ENCODE assay signal across 8 mouse cellular contexts in genomic region chr10:81175936-81176465, GRCm38 (mm10). TPM values are rescaled to one million over a fixed set of nuclear protein-coding genes. Genes with fewer than 3 reads are reported as not detected.
A peak's percentile ranks its signal among the peaks of the same experiment; 100 is the strongest.
DNase-seq lines count a peak whose midpoint lies in the region; ATAC-seq and TF ChIP-seq lines count a peak whose summit lies in the region.

No protein-coding gene starts in this region.

- H3K4me1 ChIP-seq in ES-E14 (ENCODE audit: control insufficient read depth in 2 of 2, insufficient read depth in 2 of 2, low read length in 2 of 2, poor library complexity in 1 of 2): peaks cover 0 to 10% of the 10 kb centered on the region in 2 experiments; a peak in 2 of 4 replicates
- H3K4me1 ChIP-seq in heart, embryonic 15.5 days (replicated peaks): peaks cover 67% of the 10 kb centered on the region
- peaks cover 41% of the 10 kb centered on the region for H3K4me1 ChIP-seq in liver, embryonic 11.5 days (replicated peaks; ENCODE audit: control insufficient read depth, insufficient read depth, low read length)
- H3K4me1 ChIP-seq in stomach, embryonic 16.5 days (ENCODE audit: control insufficient read depth, insufficient read depth, low read length): peaks cover 49% of the 10 kb centered on the region

- peak; percentile 61 for DNase-seq in gastrocnemius, postnatal 14 days
- no peak for DNase-seq in gastrocnemius, postnatal 25 days
- no peak for DNase-seq in ES-E14 (ENCODE audit: low read depth, low spot score)
- no peak for DNase-seq in liver, embryonic 11.5 days (ENCODE audit: low spot score)
- DNase-seq in right cerebral cortex, postnatal 4 days: no peak
- DNase-seq in right cerebral cortex, postnatal 25 days: no peak

- intact Hi-C loops in gastrocnemius, postnatal 14 days (cut with DNase I; ENCODE audit: low total_unique reads): no loop called here

- H3K27ac ChIP-seq in ES-E14 (ENCODE audit: insufficient read depth, low read depth, low read length, poor library complexity, severe bottlenecking): no peak overlapping the region; the same call in 1 of the 2 replicates
- H3K27ac ChIP-seq in heart, embryonic 15.5 days: peak overlapping the region; percentile 91
- H3K27ac ChIP-seq in liver, embryonic 11.5 days (ENCODE audit: low read depth, low read length): peak overlapping the region; percentile 92
- H3K27ac ChIP-seq in stomach, embryonic 16.5 days (ENCODE audit: low read length): peak overlapping the region; percentile 73

- peaks cover 43% of the 10 kb centered on the region for H3K36me3 ChIP-seq in ES-E14 (ENCODE audit: control insufficient read depth, insufficient read depth, low read length, poor library complexity, severe bottlenecking)
- H3K36me3 ChIP-seq in heart, embryonic 15.5 days: peaks cover 36% of the 10 kb centered on the region
- peaks cover 39% of the 10 kb centered on the region for H3K36me3 ChIP-seq in liver, embryonic 11.5 days (ENCODE audit: control insufficient read depth, insufficient read depth, low read length)
- peaks cover 29% of the 10 kb centered on the region for H3K36me3 ChIP-seq in stomach, embryonic 16.5 days (ENCODE audit: control insufficient read depth, insufficient read depth, low read length)

- in situ Hi-C loops in ES-E14 (cut with MboI; ENCODE audit: low sequenced_read_pairs in 2 of 2, unreplicated experiment in 2 of 2): no loop called here

- ATAC-seq in heart, embryonic 15.5 days (replicated peaks; ENCODE audit: insufficient number of reproducible peaks, insufficient read depth, low FRiP score, low read depth): peak; percentile 2; the same call in 1 of the 2 replicates
- ATAC-seq in liver, embryonic 11.5 days (replicated peaks; ENCODE audit: low FRiP score): peak; percentile 1; the same call in 1 of the 2 replicates
- peak; percentile 12 for ATAC-seq in stomach, embryonic 16.5 days (ENCODE audit: insufficient read depth, low FRiP score)

- H3K4me2 ChIP-seq in heart, embryonic 15.5 days: peak overlapping the region; percentile 84
- H3K4me2 ChIP-seq in liver, embryonic 11.5 days: peak overlapping the region; percentile 99
- H3K4me2 ChIP-seq in stomach, embryonic 16.5 days (ENCODE audit: low read depth, low read length): peak overlapping the region; percentile 52

- no peaks in the 10 kb centered on the region for H3K27me3 ChIP-seq in heart, embryonic 15.5 days
- no peaks in the 10 kb centered on the region for H3K27me3 ChIP-seq in liver, embryonic 11.5 days (replicated peaks; ENCODE audit: control insufficient read depth, insufficient read depth, low read length)
- H3K27me3 ChIP-seq in stomach, embryonic 16.5 days (ENCODE audit: control insufficient read depth, insufficient read depth, low read length): no peaks in the 10 kb centered on the region

- WGBS in heart, embryonic 15.5 days: 4% methylated on average over 13 of the region's 13 CpGs
- 11% methylated on average over 13 of the region's 13 CpGs for WGBS in liver, embryonic 11.5 days
- 1% methylated on average over 13 of the region's 13 CpGs for WGBS in stomach, embryonic 16.5 days

- H3K9me3 ChIP-seq in ES-E14 (ENCODE audit: control insufficient read depth, insufficient read depth, low read depth, low read length): no peaks in the 10 kb centered on the region
- no peaks in the 10 kb centered on the region for H3K9me3 ChIP-seq in heart, embryonic 15.5 days (replicated peaks)
- H3K9me3 ChIP-seq in liver, embryonic 11.5 days (ENCODE audit: control insufficient read depth, low read length): no peaks in the 10 kb centered on the region
- no peaks in the 10 kb centered on the region for H3K9me3 ChIP-seq in stomach, embryonic 16.5 days (replicated peaks; ENCODE audit: control insufficient read depth, low read length)

- peak overlapping the region; percentile 60 to 74 for H3K4me3 ChIP-seq in ES-E14 (ENCODE audit: insufficient read depth in 1 of 2, low read depth in 1 of 2, low read length in 2 of 2, poor library complexity in 1 of 2, severe bottlenecking in 1 of 2)
- H3K4me3 ChIP-seq in heart, embryonic 15.5 days: peak overlapping the region; percentile 95
- H3K4me3 ChIP-seq in liver, embryonic 11.5 days (ENCODE audit: low read depth, low read length): peak overlapping the region; percentile 100
- peak overlapping the region; percentile 99 for H3K4me3 ChIP-seq in stomach, embryonic 16.5 days (replicated peaks; ENCODE audit: low read length)

- peak overlapping the region; percentile 48; the same call in 1 of the 2 replicates for H3K9ac ChIP-seq in ES-E14 (ENCODE audit: insufficient read depth, low read depth, low read length, poor library complexity, severe bottlenecking)
- peak overlapping the region; percentile 39; the same call in 1 of the 2 replicates for H3K9ac ChIP-seq in heart, embryonic 15.5 days
- H3K9ac ChIP-seq in liver, embryonic 11.5 days (ENCODE audit: low read depth, low read length): peak overlapping the region; percentile 53
- H3K9ac ChIP-seq in stomach, embryonic 16.5 days (ENCODE audit: low read length): peak overlapping the region; percentile 55; the same call in 1 of the 2 replicates

TF ChIP-seq in ES-E14, 5 proteins besides CTCF, POLR2A, EP300 and RAD21:
- TF ChIP-seq MAFK (IDR thresholded peaks at IDR 0.05; ENCODE audit: insufficient read depth, low read depth, low read length): no peak
- no peak for TF ChIP-seq ZNF384 (IDR thresholded peaks at IDR 0.05; ENCODE audit: low read depth, low read length)
- TF ChIP-seq ZC3H11A (IDR thresholded peaks at IDR 0.05; ENCODE audit: borderline replicate concordance, low read depth, low read length): no peak
- no peak for TF ChIP-seq CHD2 (IDR thresholded peaks at IDR 0.05; ENCODE audit: low read depth, low read length)
- TF ChIP-seq HCFC1 (IDR thresholded peaks at IDR 0.05; ENCODE audit: borderline replicate concordance, insufficient read depth, low read length): no peak

RNA-seq across cellular contexts. Expression of gene Eef2, which starts 0.4 kb away (rescaled TPM):
- total RNA-seq in gastrocnemius, postnatal 14 days (2021): 100 to 1,000 TPM; 892 to 898 TPM
- 100 to 1,000 TPM; 838 to 862 TPM for total RNA-seq in gastrocnemius, postnatal 25 days (2021)
- 2,093 and 2,486 TPM in 2 replicates for total RNA-seq in ES-E14 (2012; rRNA removed)
- 350 and 441 TPM in 2 replicates for polyA plus RNA-seq in heart, embryonic 15.5 days (2015; fragmentation: Nextera tagmentation; extraction: Ambion mirVana)
- polyA plus RNA-seq in liver, embryonic 11.5 days (2014; fragmentation: Nextera tagmentation; extraction: Ambion mirVana): 626 and 647 TPM in 2 replicates
- 533 and 575 TPM in 2 replicates for polyA plus RNA-seq in stomach, embryonic 16.5 days (2015; fragmentation: Nextera tagmentation; extraction: Ambion mirVana)

RNA-seq across cellular contexts. Expression of gene Dapk3, which starts 6.8 kb away (rescaled TPM):
- total RNA-seq in gastrocnemius, postnatal 14 days (2021): 10 to 100 TPM; 21.2 to 24.8 TPM
- total RNA-seq in gastrocnemius, postnatal 25 days (2021): 10 to 100 TPM; 22.3 to 22.4 TPM
- 65.1 and 66.4 TPM in 2 replicates for total RNA-seq in ES-E14 (2012; rRNA removed)
- polyA plus RNA-seq in heart, embryonic 15.5 days (2015; fragmentation: Nextera tagmentation; extraction: Ambion mirVana): 38.4 and 43.1 TPM in 2 replicates
- 44.5 and 45.6 TPM in 2 replicates for polyA plus RNA-seq in liver, embryonic 11.5 days (2014; fragmentation: Nextera tagmentation; extraction: Ambion mirVana)
- 30.5 and 32.4 TPM in 2 replicates for polyA plus RNA-seq in stomach, embryonic 16.5 days (2015; fragmentation: Nextera tagmentation; extraction: Ambion mirVana)

RNA-seq across cellular contexts. Expression of gene 4930442H23Rik, which starts 7.6 kb away (rescaled TPM):
- total RNA-seq in gastrocnemius, postnatal 14 days (2021): not detected
- total RNA-seq in gastrocnemius, postnatal 25 days (2021): not detected
- 0.54 and 0.79 TPM in 2 replicates for total RNA-seq in ES-E14 (2012; rRNA removed)
- not detected in 2 replicates for polyA plus RNA-seq in heart, embryonic 15.5 days (2015; fragmentation: Nextera tagmentation; extraction: Ambion mirVana)
- polyA plus RNA-seq in liver, embryonic 11.5 days (2014; fragmentation: Nextera tagmentation; extraction: Ambion mirVana): not detected in 2 replicates
- not detected in 2 replicates for polyA plus RNA-seq in stomach, embryonic 16.5 days (2015; fragmentation: Nextera tagmentation; extraction: Ambion mirVana)

RNA-seq across cellular contexts. Expression of gene Pias4, which starts 8.3 kb away (rescaled TPM):
- total RNA-seq in gastrocnemius, postnatal 14 days (2021): 10 to 100 TPM; 12.3 to 12.8 TPM
- total RNA-seq in gastrocnemius, postnatal 25 days (2021): 10 to 100 TPM; 11.7 to 14.2 TPM
- 37.8 and 50.7 TPM in 2 replicates for total RNA-seq in ES-E14 (2012; rRNA removed)
- polyA plus RNA-seq in heart, embryonic 15.5 days (2015; fragmentation: Nextera tagmentation; extraction: Ambion mirVana): 29.1 and 41.6 TPM in 2 replicates
- 41.2 and 50.9 TPM in 2 replicates for polyA plus RNA-seq in liver, embryonic 11.5 days (2014; fragmentation: Nextera tagmentation; extraction: Ambion mirVana)
- 34.8 and 35.8 TPM in 2 replicates for polyA plus RNA-seq in stomach, embryonic 16.5 days (2015; fragmentation: Nextera tagmentation; extraction: Ambion mirVana)

RNA-seq across cellular contexts. Expression of gene Nmrk2, which starts 25.9 kb away (rescaled TPM):
- total RNA-seq in gastrocnemius, postnatal 14 days (2021): 1 to 10 TPM; 1.8 to 5.5 TPM
- 10 to 100 TPM; 41.1 to 57.7 TPM for total RNA-seq in gastrocnemius, postnatal 25 days (2021)
- total RNA-seq in ES-E14 (2012; rRNA removed): not detected in 2 replicates
- polyA plus RNA-seq in heart, embryonic 15.5 days (2015; fragmentation: Nextera tagmentation; extraction: Ambion mirVana): 7.3 and 9.1 TPM in 2 replicates
- polyA plus RNA-seq in liver, embryonic 11.5 days (2014; fragmentation: Nextera tagmentation; extraction: Ambion mirVana): not detected in 2 replicates
- 0.57 TPM in 1 of 2 replicates, not detected in the other for polyA plus RNA-seq in stomach, embryonic 16.5 days (2015; fragmentation: Nextera tagmentation; extraction: Ambion mirVana)
